Mouse (Mus musculus): Measurements from ENCODE around the gene Ttyh3.

DNA sequence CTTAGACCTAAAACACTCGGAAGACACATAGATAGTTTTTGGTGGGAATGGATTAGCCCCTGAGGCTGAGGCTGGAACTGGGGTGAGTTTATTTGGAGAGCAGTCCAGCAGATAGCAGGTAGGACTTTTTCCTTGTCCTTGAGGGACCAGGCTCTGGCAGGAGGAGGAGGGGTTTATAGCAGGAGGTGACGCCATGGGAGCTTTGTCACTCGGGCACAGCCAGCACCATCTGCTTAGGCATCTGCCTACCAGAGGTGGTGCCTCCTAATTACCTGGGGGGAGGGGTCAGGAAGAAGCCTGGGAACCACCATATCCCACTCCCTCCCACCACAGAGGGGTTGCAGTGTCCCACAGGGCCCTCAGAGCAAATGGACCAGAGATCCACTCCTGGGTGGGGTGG is 43.6 kb downstream of the Ttyh3 start:
- TF ChIP-seq CTCF (IDR thresholded peaks at IDR 0.05) (no peak), EP300 (IDR thresholded peaks at IDR 0.05) (no peak)

Measured in lung, postnatal 0 days (tissue).